Mouse (Mus musculus) CD4-positive, CD25-positive, alpha-beta regulatory T cell (primary cell): ENCODE measurements around the gene Otx1. TPM values are rescaled to one million over a fixed set of nuclear protein-coding genes. Genes with fewer than 3 reads are reported as not detected.

ENCODE experiments used
- polyA plus RNA-seq: library from polyadenylated mRNA; unstranded; fragments of 100-300 nt; shearing (Covaris generic); gene quantifications from one replicate; pipeline ENCODE4 v1.2.1, GENCODE M21; 2017

Gene Otx1
- not detected for polyA plus RNA-seq

GRCm38 (mm10) chr11:22002783-22003340, at the start of gene Otx1:
Gene Otx1, minus strand, starts transcription at chr11:22002897.

